Mouse (Mus musculus) frontal cortex, postnatal 10 days (tissue): ENCODE data around the gene Sbsn.
A peak's percentile ranks its signal among the peaks of the same experiment; 100 is the strongest.

Experiments used
- DNase-seq, 2 experiments: peaks; one replicate each; pipeline ENCODE4 v3.0.0; 2022; ENCODE audit warnings: low spot score in 2 of 2, mixed read lengths in 1 of 2

Sbsn gene

GRCm38 (mm10) chr7:30757001-30757400 is 5.7 kb downstream of the Sbsn start:
- DNase-seq = no peak

GRCm38 (mm10) chr7:30758853-30759252 is 7.6 kb downstream of the Sbsn start:
- DNase-seq = no peak

GRCm38 (mm10) chr7:30761769-30762352 is 10.6 kb downstream of the Sbsn start:
- no peak for DNase-seq

GRCm38 (mm10) chr7:30763456-30763855 is 12.2 kb downstream of the Sbsn start, which contains the start of gene Dmkn:
Gene Dmkn, plus strand, starts transcription at chr7:30763756.
- DNase-seq = no peak

GRCm38 (mm10) chr7:30765173-30765572 is 13.9 kb downstream of the Sbsn start:
- DNase-seq = no peak

GRCm38 (mm10) chr7:30766408-30766807 is 15.1 kb downstream of the Sbsn start:
- DNase-seq = no peak

- no peak for DNase-seq
Observed at GRCm38 (mm10) chr7:30769236-30769635, 18.0 kb downstream of the Sbsn start.

- no peak for DNase-seq
Observed at GRCm38 (mm10) chr7:30776104-30776503, 24.8 kb downstream of the Sbsn start.

GRCm38 (mm10) chr7:30777081-30777579 is 25.9 kb downstream of the Sbsn start:
- DNase-seq = no peak

GRCm38 (mm10) chr7:30777911-30778310 is 26.6 kb downstream of the Sbsn start:
- DNase-seq = no peak

- no peak for DNase-seq
Observed at GRCm38 (mm10) chr7:30781792-30782191, 30.5 kb downstream of the Sbsn start.

- DNase-seq = no peak
Observed at GRCm38 (mm10) chr7:30782658-30783057, 31.4 kb downstream of the Sbsn start.

- no peak for DNase-seq
Observed at GRCm38 (mm10) chr7:30785154-30785553, 33.9 kb downstream of the Sbsn start.

- DNase-seq = peak; percentile 27 to 35
Observed at GRCm38 (mm10) chr7:30785721-30786546, 34.7 kb downstream of the Sbsn start.

GRCm38 (mm10) chr7:30787377-30788022 is 36.2 kb downstream of the Sbsn start, which contains the start of gene Krtdap:
Gene Krtdap, plus strand, starts transcription at chr7:30787896.
- DNase-seq = no peak

GRCm38 (mm10) chr7:30790141-30790540 is 38.9 kb downstream of the Sbsn start:
- DNase-seq = no peak

GRCm38 (mm10) chr7:30791921-30792320 is 40.6 kb downstream of the Sbsn start:
- DNase-seq = no peak

- no peak for DNase-seq
Observed at GRCm38 (mm10) chr7:30794921-30795320, 43.6 kb downstream of the Sbsn start.

GRCm38 (mm10) chr7:30796790-30797189 is 45.5 kb downstream of the Sbsn start:
- DNase-seq = no peak

- DNase-seq = no peak
Observed at GRCm38 (mm10) chr7:30800653-30801052, 49.4 kb downstream of the Sbsn start.

GRCm38 (mm10) chr7:30803256-30803655 is 52.0 kb downstream of the Sbsn start:
- no peak for DNase-seq

GRCm38 (mm10) chr7:30804026-30804715 is 52.9 kb downstream of the Sbsn start:
- DNase-seq = no peak
